Comparison of ENCODE assay signal across 9 mouse cellular contexts in the genomic region with DNA sequence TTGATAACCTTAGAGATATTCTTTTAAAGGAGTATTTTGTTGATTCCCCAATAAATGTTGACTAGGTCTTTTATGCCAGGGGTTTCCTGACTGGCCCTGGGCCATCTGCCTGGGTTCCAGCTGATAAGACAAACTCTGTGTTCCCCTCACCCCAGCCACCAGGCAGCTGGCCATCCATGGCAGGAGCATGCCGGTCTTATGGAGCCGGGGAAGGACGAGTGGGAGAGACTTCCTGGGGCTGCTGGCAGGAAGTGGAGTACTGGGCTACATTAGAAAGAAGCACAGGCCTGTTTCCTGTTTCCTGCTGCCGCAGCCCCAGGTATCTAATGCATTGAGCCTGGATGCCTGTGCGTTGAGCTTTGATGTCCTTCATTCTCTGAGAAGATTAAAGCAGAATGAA.
A peak's percentile ranks its signal among the peaks of the same experiment; 100 is the strongest.
DNase-seq lines count a peak whose midpoint lies in the region; ATAC-seq and TF ChIP-seq lines count a peak whose summit lies in the region.
"Had no signal": no experiment of that assay in that cellular context is flagged by ENCODE, and none has a peak within 500 bp of the region (broad histone marks: within the 10 kb centered on the region; RNA-seq: fewer than 3 reads in every experiment).

No protein-coding gene starts in this region.

- H3K9me3 ChIP-seq in kidney, embryonic 14.5 days (ENCODE audit: control insufficient read depth, low read length): no peaks in the 10 kb centered on the region
- no peaks in the 10 kb centered on the region for H3K9me3 ChIP-seq in heart, postnatal 0 days (replicated peaks; ENCODE audit: control insufficient read depth, low read length)
- H3K9me3 ChIP-seq: limb, embryonic 13.5 days had no signal

- 39% methylated on average over 5 of the region's 5 CpGs for WGBS in kidney, embryonic 14.5 days
- WGBS in heart, postnatal 0 days: 37% methylated on average over 5 of the region's 5 CpGs

- no peak overlapping the region for H3K4me3 ChIP-seq in kidney, embryonic 14.5 days (ENCODE audit: low read length)
- H3K4me3 ChIP-seq in heart, postnatal 0 days (ENCODE audit: low read depth, low read length): no peak overlapping the region
- H3K4me3 ChIP-seq: limb, embryonic 13.5 days had no signal

- no peaks in the 10 kb centered on the region for H3K4me1 ChIP-seq in kidney, embryonic 14.5 days (ENCODE audit: control insufficient read depth, insufficient read depth, low read length)
- peaks cover 6% of the 10 kb centered on the region; the same call in 1 of the 2 replicates for H3K4me1 ChIP-seq in heart, postnatal 0 days (ENCODE audit: control insufficient read depth, insufficient read depth)

- peak; percentile 42 for DNase-seq in kidney, postnatal 10 days
- peak; percentile 40 for DNase-seq in MEL-GATA-1-ER (ENCODE audit: extremely low read depth, low read depth)
- no peak for DNase-seq in heart, postnatal 0 days (ENCODE audit: low spot score)
- DNase-seq in lung, postnatal 25 days (ENCODE audit: low spot score): peak; percentile 62
- DNase-seq in c-Kit-positive CD71-positive TER-119-positive erythroid progenitor cells, embryonic 14.5 days (ENCODE audit: low spot score): no peak
- no peak for DNase-seq in cerebellum, adult 9-11 months
- no peak for DNase-seq in layer of hippocampus, adult 9-11 months

- no peak overlapping the region for H3K9ac ChIP-seq in kidney, embryonic 14.5 days (ENCODE audit: low read depth, low read length)
- no peak overlapping the region for H3K9ac ChIP-seq in heart, postnatal 0 days (replicated peaks; ENCODE audit: low read depth, low read length)
- H3K9ac ChIP-seq: limb, embryonic 13.5 days had no signal

- no peaks in the 10 kb centered on the region for H3K36me3 ChIP-seq in kidney, embryonic 14.5 days (ENCODE audit: control insufficient read depth, insufficient read depth, low read length)
- H3K36me3 ChIP-seq in heart, postnatal 0 days (replicated peaks; ENCODE audit: control insufficient read depth, insufficient read depth, low read length): 0 out of 2 replicates have a peak, but pooled peaks cover 10% of the 10 kb centered on the region

- H3K4me2 ChIP-seq in kidney, embryonic 14.5 days (replicated peaks; ENCODE audit: low read depth, low read length): no peak overlapping the region
- no peak overlapping the region for H3K4me2 ChIP-seq in heart, postnatal 0 days (ENCODE audit: low read depth, low read length)
- H3K4me2 ChIP-seq: limb, embryonic 13.5 days had no signal

- no peak overlapping the region for H3K27ac ChIP-seq in kidney, embryonic 14.5 days (ENCODE audit: low read depth, low read length)
- H3K27ac ChIP-seq in heart, postnatal 0 days (ENCODE audit: low read depth): no peak overlapping the region

- H3K27me3 ChIP-seq in kidney, embryonic 14.5 days (ENCODE audit: control insufficient read depth, insufficient read depth, low read length): no peaks in the 10 kb centered on the region
- no peaks in the 10 kb centered on the region for H3K27me3 ChIP-seq in heart, postnatal 0 days (ENCODE audit: control insufficient read depth, insufficient read depth, low read length)
- H3K27me3 ChIP-seq: limb, embryonic 13.5 days had no signal

- no peak for TF ChIP-seq CTCF in heart, postnatal 0 days (IDR thresholded peaks at IDR 0.05; ENCODE audit: low read depth)

- TF ChIP-seq EP300 in heart, postnatal 0 days (IDR thresholded peaks at IDR 0.05; ENCODE audit: low read depth): 0 out of 2 replicates have a peak, but pooled peaks have one; percentile 52

- no peak for ATAC-seq in kidney, embryonic 14.5 days (ENCODE audit: low FRiP score, low TSS enrichment)
- peak; percentile 62 for ATAC-seq in heart, postnatal 0 days (ENCODE audit: insufficient read depth, low read depth)

Comparison
In these comparisons a context has a peak if more than half of its experiments do, and no peak if none do; other contexts are left out.
1. DNase-seq: peak in kidney, postnatal 10 days (single experiment), MEL-GATA-1-ER (single experiment) and lung, postnatal 25 days (single experiment); none in heart, postnatal 0 days (single experiment), c-Kit-positive CD71-positive TER-119-positive erythroid progenitor cells, embryonic 14.5 days (single experiment), cerebellum, adult 9-11 months (single experiment) and layer of hippocampus, adult 9-11 months (single experiment).